Mouse (Mus musculus) ES-E14 (cell line): ENCODE results near the gene Gm17324.

Experiments used
- HCFC1 ChIP-seq: IDR thresholded peaks from 2 replicates; pipeline ENCODE4 v1.6.1; 2012; ENCODE audit warnings: low read length, inconsistent platforms, borderline replicate concordance; ENCODE audit not compliant: insufficient read depth
- MAFK ChIP-seq: IDR thresholded peaks from 2 replicates; pipeline ENCODE4 v1.6.1; 2014; ENCODE audit warnings: mild to moderate bottlenecking, low read depth, low read length, inconsistent platforms; ENCODE audit not compliant: insufficient read depth

DNA sequence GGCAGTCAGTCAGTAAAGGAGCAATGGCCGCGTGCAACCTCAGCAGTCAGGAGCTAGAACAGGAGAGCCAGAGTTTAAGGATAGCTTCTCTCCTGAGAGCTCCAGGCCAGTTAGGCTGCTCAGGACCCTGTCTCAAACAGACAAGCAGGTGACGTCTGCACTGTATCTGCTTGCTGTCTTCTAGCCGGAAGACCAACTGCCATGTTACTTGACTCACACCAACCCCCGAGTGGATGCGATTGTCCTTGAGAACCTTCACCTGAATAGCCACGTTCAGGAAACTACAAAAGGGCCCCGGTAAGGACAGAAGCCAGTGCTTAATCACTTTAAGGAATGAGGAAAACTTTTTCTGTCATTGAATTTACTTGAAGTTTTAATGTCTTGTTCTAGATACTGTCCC is 8.4 kb upstream of the Gm17324 start:
- TF ChIP-seq MAFK = no peak
- no peak for TF ChIP-seq HCFC1
